Mouse (Mus musculus) spleen, postnatal 10 days (tissue): ENCODE measurements around the gene Kcnk18.

Experiments
- DNase-seq, 2 experiments: peaks; one replicate each; pipeline ENCODE4 v3.0.0; 2021 to 2022; ENCODE audit warnings: low spot score in 2 of 2

Gene Kcnk18

DNA sequence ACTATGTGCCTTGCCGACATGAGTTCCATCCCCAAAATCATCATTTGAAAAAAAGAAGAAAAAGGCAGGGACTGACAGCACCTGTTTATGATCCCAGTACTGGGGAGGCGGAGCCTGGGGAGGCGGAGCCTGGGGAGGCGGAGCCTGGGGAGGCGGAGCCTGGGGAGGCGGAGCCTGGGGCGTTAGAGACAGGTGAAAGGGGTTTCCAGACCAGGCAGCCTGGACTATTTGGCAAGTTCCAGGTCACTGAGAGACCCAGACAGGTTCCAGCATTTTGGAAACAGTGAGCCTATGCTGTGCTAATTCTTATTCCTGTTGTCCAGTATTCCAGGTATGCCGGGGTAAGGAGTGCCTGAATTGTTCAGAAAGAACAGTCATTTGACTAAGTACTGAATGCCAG is at the start of gene Kcnk18:
TSS of gene Kcnk18 (plus strand) at position 224 of the 400 bp plus-strand sequence.
- no peak for DNase-seq

GRCm38 (mm10) chr19:59169936-59170765 is 48.9 kb upstream of the Kcnk18 start, which contains the start of gene Vax1:
Gene Vax1 (minus strand): TSS chr19:59170056.
- peak in 1 of 2 experiments; percentile 16 for DNase-seq

- no peak for DNase-seq
Observed at GRCm38 (mm10) chr19:59170766-59171095, 48.3 kb upstream of the Kcnk18 start.

- DNase-seq: no peak
Observed at GRCm38 (mm10) chr19:59171151-59171870, 47.7 kb upstream of the Kcnk18 start.

- DNase-seq: no peak
Observed at GRCm38 (mm10) chr19:59171871-59172245, 47.2 kb upstream of the Kcnk18 start.

- DNase-seq: no peak
Observed at GRCm38 (mm10) chr19:59172781-59173180, 46.2 kb upstream of the Kcnk18 start.

- DNase-seq: no peak
Observed at GRCm38 (mm10) chr19:59173341-59174015, 45.5 kb upstream of the Kcnk18 start.

GRCm38 (mm10) chr19:59184000-59184399 is 35.0 kb upstream of the Kcnk18 start:
- no peak for DNase-seq

DNA sequence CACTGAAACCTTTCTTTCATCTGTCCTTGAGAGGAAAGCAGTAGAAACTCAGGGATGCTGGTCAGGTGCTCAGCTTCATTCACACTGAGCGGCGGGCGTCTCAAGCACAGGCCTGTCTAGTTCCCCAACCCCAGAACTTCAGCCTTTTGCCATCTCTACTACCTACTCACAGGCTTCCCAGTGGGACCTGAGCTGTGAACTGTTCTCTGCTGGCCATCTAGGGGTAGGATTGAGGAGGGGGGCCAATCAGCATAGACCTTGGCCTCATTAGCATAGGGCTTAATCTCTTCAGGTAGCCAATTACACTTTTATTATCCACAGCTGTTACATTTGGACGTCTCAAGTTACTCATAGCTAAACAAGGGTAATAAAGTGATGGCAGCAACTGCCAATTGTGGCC is 30.0 kb upstream of the Kcnk18 start:
- no peak for DNase-seq

GRCm38 (mm10) chr19:59190431-59191122 is 28.4 kb upstream of the Kcnk18 start:
- no peak for DNase-seq

DNA sequence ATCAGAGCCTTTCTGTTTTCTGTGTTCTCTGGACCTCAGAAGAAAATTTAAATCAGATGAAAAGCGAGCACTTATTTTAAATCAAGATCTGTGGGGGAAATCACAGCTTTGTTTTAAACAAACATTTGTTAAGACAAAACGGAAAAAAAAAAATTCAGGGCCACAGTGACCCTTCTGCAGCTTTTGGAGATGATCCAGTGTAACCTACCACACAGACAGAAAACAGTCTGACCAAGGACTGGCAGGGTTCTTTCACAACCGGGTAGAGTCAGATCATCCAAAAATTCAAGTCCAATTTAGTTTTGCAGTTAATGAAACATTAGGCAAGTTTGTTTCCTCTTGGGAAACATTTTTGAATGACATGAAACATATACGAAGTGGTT is 27.9 kb upstream of the Kcnk18 start:
- DNase-seq: no peak

- DNase-seq: no peak
Observed at GRCm38 (mm10) chr19:59192491-59192890, 26.5 kb upstream of the Kcnk18 start.

GRCm38 (mm10) chr19:59193456-59193855 is 25.6 kb upstream of the Kcnk18 start:
- DNase-seq: no peak

- no peak for DNase-seq
Observed at GRCm38 (mm10) chr19:59193986-59194820, 24.8 kb upstream of the Kcnk18 start.

DNA sequence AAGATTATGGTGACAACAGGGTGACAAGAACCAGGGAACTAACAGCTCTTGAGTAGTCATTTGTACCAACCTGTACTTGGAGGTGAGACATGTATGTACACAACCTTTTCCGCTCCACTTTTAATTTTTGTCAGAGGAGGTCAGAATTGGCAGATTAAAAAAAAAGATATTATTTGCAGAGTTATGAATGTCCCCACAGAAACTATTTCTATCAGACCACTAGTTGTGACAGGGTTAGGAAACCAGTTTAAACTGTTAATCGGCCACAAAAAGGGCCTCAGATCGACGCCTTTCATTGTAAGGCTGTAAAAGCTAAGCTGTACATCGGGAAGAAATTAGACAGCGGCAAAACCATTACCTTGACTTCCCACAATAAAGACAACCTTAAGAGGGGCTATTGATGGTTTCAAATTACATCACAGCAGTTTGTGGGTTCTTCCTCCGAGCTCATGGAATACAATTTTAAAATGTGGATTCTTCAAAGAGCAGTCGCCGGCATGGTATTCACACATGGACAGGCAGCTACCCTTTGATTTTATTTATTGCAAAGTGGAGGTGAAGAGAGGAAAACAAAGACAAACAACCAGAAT is 23.7 kb upstream of the Kcnk18 start:
- DNase-seq: no peak

DNA sequence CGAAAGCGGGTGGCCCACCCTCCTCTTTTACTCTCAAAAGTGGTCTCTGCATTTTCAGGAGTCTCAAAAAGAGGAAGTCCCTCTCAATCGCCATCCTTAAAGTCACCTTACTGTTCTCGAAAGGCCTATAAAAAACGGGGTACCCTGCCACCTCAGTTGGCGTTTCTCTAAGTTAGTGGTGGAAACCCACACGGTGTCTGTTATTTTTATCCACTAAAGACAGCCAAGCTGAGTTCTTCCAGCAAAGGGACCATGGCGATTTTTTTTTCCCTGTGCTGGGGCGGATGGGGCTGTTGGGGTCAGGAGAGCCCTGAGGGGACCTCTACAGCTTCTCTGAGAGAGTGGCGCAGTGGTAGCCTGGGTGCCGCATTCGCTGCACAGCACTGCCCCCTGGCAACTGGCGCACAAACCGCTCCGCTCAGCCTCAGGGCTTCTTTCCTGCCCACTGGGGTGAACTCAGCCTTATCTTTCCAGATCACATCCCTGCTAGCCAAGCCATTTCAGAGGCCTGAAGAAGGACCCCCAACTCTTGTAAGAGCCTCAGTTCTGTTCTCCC is 22.8 kb upstream of the Kcnk18 start:
- DNase-seq: peak in 1 of 2 experiments; percentile 41

DNA sequence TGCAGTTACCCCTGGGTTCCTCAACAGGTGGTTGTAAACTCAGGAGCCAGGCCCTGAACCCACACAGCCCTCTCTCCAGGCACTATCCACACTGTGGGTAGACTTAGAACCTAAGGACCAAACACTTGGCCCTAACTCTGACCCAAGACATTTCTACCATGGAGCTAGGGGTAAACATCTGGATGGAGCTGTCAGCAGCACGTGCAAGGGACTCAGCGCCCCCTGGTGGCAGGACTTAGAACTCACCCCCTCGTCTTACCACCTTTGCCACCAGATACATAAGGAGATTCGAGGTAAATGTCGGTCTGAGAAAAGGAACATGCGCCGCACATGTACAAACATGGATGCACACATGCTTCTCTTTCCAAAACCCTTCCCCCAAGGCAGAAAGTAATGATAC is 20.9 kb upstream of the Kcnk18 start:
- peak; percentile 54 to 75 for DNase-seq

- peak; percentile 44 to 74 for DNase-seq
Observed at GRCm38 (mm10) chr19:59208475-59208874, 10.5 kb upstream of the Kcnk18 start.

DNA sequence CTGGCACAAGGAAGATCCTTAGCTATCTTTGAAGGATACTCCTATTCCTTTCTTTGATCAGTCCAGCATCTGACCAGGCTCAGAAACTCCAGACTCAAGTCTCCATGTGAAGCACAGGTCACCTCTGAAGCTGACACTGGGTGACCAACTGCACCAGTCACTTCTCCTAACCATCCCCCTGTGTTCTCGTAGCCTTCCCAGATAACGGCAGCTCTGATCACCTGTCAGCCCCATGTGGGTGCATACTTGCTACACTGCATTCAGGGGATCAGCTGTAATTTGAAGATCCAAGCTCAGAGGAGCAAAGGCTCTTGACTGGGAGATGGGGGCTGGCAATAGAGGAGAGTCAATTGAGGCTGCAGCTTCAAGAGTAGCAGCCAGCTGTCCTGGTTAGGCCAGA is 10.0 kb upstream of the Kcnk18 start:
- DNase-seq: no peak

DNA sequence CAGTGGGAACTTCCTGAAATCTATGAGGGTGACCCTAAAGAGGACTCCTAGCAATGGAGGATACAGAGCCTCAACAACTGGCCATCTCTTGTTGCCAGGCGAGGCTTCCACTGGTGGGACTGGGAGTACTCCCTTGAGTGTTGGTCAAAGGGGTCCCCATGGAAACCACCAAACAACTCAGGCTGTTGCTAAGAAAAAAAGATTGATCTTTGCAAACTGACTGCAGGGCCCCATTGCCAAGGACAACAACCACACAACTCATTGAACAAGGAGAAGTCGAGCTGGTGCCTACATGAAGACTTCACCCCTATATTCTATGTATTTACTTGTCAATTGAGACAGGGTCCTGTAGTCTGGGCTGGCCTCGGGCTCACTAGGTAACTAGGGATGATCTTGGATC is 2.1 kb upstream of the Kcnk18 start:
- no peak for DNase-seq
